Mouse (Mus musculus): ENCODE measurements around the gene Adam11.

Gene Adam11

GRCm38 (mm10) chr11:102753591-102754324, 7.5 kb upstream of the Adam11 start:
- DNase-seq (ENCODE audit: low spot score) = no peak

GRCm38 (mm10) chr11:102754416-102754815, 6.8 kb upstream of the Adam11 start:
- no peak for DNase-seq (ENCODE audit: low spot score)

GRCm38 (mm10) chr11:102755391-102755790, 5.8 kb upstream of the Adam11 start:
- no peak for DNase-seq (ENCODE audit: low spot score)

GRCm38 (mm10) chr11:102758977-102759376, 2.3 kb upstream of the Adam11 start:
- DNase-seq (ENCODE audit: low spot score) = no peak

GRCm38 (mm10) chr11:102760805-102761308, 382 bp upstream of the Adam11 start:
- no peak for DNase-seq (ENCODE audit: low spot score)

- DNase-seq (ENCODE audit: low spot score) = no peak
Measured at GRCm38 (mm10) chr11:102762248-102762647, 1.0 kb downstream of the Adam11 start.

- DNase-seq (ENCODE audit: low spot score) = no peak
Measured at GRCm38 (mm10) chr11:102763009-102763767, 1.9 kb downstream of the Adam11 start.

- DNase-seq (ENCODE audit: low spot score) = no peak
Measured at GRCm38 (mm10) chr11:102765416-102765815, 4.2 kb downstream of the Adam11 start.

GRCm38 (mm10) chr11:102767055-102767670, 5.9 kb downstream of the Adam11 start:
- no peak for DNase-seq (ENCODE audit: low spot score)

GRCm38 (mm10) chr11:102769141-102769540, 7.9 kb downstream of the Adam11 start:
- no peak for DNase-seq (ENCODE audit: low spot score)

GRCm38 (mm10) chr11:102769993-102770661, 8.9 kb downstream of the Adam11 start:
- no peak for DNase-seq (ENCODE audit: low spot score)

GRCm38 (mm10) chr11:102770662-102771435, 9.6 kb downstream of the Adam11 start:
- no peak for DNase-seq (ENCODE audit: low spot score)

- DNase-seq (ENCODE audit: low spot score) = no peak
Measured at GRCm38 (mm10) chr11:102771916-102772714, 10.9 kb downstream of the Adam11 start.

- no peak for DNase-seq (ENCODE audit: low spot score)
Measured at GRCm38 (mm10) chr11:102772771-102773700, 11.8 kb downstream of the Adam11 start.

- DNase-seq (ENCODE audit: low spot score) = peak; percentile 86
Measured at GRCm38 (mm10) chr11:102773713-102774611, 12.7 kb downstream of the Adam11 start.

- DNase-seq (ENCODE audit: low spot score) = no peak
Measured at GRCm38 (mm10) chr11:102774621-102775141, 13.4 kb downstream of the Adam11 start.

- DNase-seq (ENCODE audit: low spot score) = peak; percentile 72
Measured at GRCm38 (mm10) chr11:102777598-102777997, 16.4 kb downstream of the Adam11 start.

- no peak for DNase-seq (ENCODE audit: low spot score)
Measured at GRCm38 (mm10) chr11:102778165-102778564, 16.9 kb downstream of the Adam11 start.
